Mouse (Mus musculus) small intestine, adult 2 months (tissue): ENCODE results near the gene P2rx5. TPM values are rescaled to one million over a fixed set of nuclear protein-coding genes. Genes with fewer than 3 reads are reported as not detected.

Experiments
- H3K27ac ChIP-seq: fragments of 200-500 bp; 2 replicates; pipeline ENCODE4 v1.5.1; 2012; ENCODE audit warnings: low read depth, low read length, control low read depth, inconsistent platforms; ENCODE audit not compliant: insufficient read depth
- H3K27me3 ChIP-seq: fragments of 200-500 bp; 2 replicates; pipeline ENCODE4 v1.6.1; 2012; ENCODE audit warnings: mild to moderate bottlenecking, moderate library complexity, low read length, inconsistent platforms; ENCODE audit not compliant: control insufficient read depth, insufficient read depth
- H3K36me3 ChIP-seq: fragments of 200-500 bp; 2 replicates; pipeline ENCODE4 v1.6.1; 2012; ENCODE audit warnings: mild to moderate bottlenecking, low read length, control low read depth, inconsistent platforms; ENCODE audit not compliant: control insufficient read depth, insufficient read depth
- H3K4me1 ChIP-seq: fragments of 200-500 bp; 2 replicates; pipeline ENCODE4 v1.6.1; 2012; ENCODE audit warnings: low read length, inconsistent platforms, mixed read lengths; ENCODE audit not compliant: control insufficient read depth, insufficient read depth, insufficient read length
- H3K4me3 ChIP-seq: fragments of 200-500 bp; 2 replicates; pipeline ENCODE4 v1.5.1; 2012; ENCODE audit warnings: low read depth, mild to moderate bottlenecking, control low read depth, inconsistent platforms, low read length, moderate library complexity
- CTCF ChIP-seq: fragments of 200-500 bp; IDR thresholded peaks from 2 replicates; pipeline ENCODE4 v1.5.1; 2012; ENCODE audit warnings: low read depth, mild to moderate bottlenecking, control low read depth, inconsistent platforms, low read length, moderate library complexity, mixed read lengths; ENCODE audit not compliant: insufficient replicate concordance, insufficient read length; ENCODE audit errors: extremely low read depth
- POLR2A ChIP-seq: fragments of 200-500 bp; IDR thresholded peaks from 2 replicates; pipeline ENCODE4 v1.6.1; 2012; ENCODE audit warnings: low read depth, mild to moderate bottlenecking, control low read depth, inconsistent platforms, low read length, moderate library complexity
- WGBS: fragments of 180-500 bp; shearing (Covaris S2); methylation state at CpG from one replicate; pipeline ENCODE4 v1.1.7; 2018; 5-methylcytosine and 5-hydroxymethylcytosine counted together
- polyA plus RNA-seq: library from polyadenylated mRNA; depleted of rRNA; stranded (reverse); fragments of >200 nt; gene quantifications from 2 replicates; pipeline ENCODE4 v1.2.3, GENCODE M21; 2012

Gene P2rx5
- polyA plus RNA-seq, 1 experiment: 0.15 TPM

- Histone ChIP-seq H3K4me3 (no peak overlapping the region), H3K4me1 (no peaks in the 10 kb centered on the region; the same call in 1 of the 2 replicates), H3K27ac (no peak overlapping the region), H3K36me3 (peaks cover 48% of the 10 kb centered on the region), H3K27me3 (no peaks in the 10 kb centered on the region)
- WGBS: 88% methylated on average over 6 of the region's 6 CpGs
- TF ChIP-seq CTCF (no peak), POLR2A (no peak)
Observed at GRCm38 (mm10) chr11:73187231-73187630, 27.0 kb downstream of the P2rx5 start.

GRCm38 (mm10) chr11:73193047-73193446, 32.8 kb downstream of the P2rx5 start:
- Histone ChIP-seq H3K36me3 (peaks cover 26% of the 10 kb centered on the region), H3K4me1 (no peaks in the 10 kb centered on the region), H3K4me3 (no peak overlapping the region), H3K27ac (no peak overlapping the region), H3K27me3 (no peaks in the 10 kb centered on the region)
- TF ChIP-seq POLR2A: no peak
- no peak for TF ChIP-seq CTCF
- 72% methylated on average over 6 of the region's 6 CpGs for WGBS

- TF ChIP-seq POLR2A (no peak), CTCF (no peak)
- Histone ChIP-seq H3K36me3 (peaks cover 21% of the 10 kb centered on the region), H3K27ac (no peak overlapping the region), H3K4me1 (no peaks in the 10 kb centered on the region), H3K4me3 (no peak overlapping the region), H3K27me3 (no peaks in the 10 kb centered on the region)
- WGBS: 65% methylated on average over 2 of the region's 2 CpGs
Observed at GRCm38 (mm10) chr11:73194444-73194843, 34.2 kb downstream of the P2rx5 start.

DNA sequence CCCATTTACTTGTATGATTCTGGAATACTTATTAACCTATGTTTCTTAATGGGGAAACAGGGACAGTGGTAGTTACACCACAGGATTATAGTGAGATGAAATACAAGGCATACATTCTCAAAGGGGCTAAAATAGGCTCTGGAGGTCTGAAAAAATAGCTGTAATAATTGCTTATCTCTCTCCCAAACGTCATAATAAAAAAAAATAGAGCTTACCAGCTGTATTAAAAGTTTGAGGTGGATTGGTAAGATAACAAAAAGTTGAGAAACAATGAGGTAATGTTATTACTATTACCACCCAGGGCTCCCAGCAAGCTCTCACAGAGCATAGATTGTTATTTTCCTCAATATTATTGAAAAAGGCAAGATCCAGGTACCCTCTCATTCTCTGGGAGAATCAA, 38.0 kb downstream of the P2rx5 start:
- Histone ChIP-seq H3K36me3 (0 out of 2 replicates have a peak, but pooled peaks cover 3% of the 10 kb centered on the region), H3K27ac (no peak overlapping the region), H3K4me1 (peaks cover 4% of the 10 kb centered on the region; the same call in 1 of the 2 replicates), H3K4me3 (peak overlapping the region; percentile 85; the same call in 1 of the 2 replicates), H3K27me3 (no peaks in the 10 kb centered on the region)
- no peak for TF ChIP-seq POLR2A
- TF ChIP-seq CTCF: no peak
- WGBS: 0% methylated on average over 1 of the region's 1 CpGs

DNA sequence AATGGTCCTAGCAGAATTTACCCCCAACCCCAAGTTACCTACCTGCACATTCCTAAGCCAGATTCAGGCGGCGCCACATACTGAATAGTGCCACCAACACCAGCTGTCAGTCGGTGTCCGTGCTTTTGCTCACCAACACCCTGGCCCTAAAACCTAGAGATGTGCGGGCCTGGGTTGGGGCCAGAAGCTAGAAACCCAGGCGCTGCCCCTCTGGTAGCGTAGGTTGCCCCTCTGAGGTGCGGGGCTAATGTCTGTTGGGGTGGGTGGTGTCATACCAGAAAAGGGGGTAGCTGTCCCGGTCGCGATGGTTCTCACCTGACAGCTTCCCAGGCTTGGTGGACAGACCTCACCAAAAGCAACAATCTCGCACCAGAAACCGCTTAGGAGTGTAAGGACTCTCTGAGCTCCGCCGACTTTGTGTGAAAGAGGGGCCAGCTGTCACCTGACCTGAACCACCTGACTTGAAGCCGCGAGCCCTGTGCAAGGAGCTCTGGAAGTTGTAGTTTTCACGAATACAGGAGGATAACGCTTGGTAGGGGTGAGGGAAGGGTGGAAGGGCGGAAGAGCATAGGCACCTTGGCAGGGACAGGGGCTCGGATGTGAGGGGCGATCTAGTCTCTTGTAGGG, 38.5 kb downstream of the P2rx5 start, which contains the start of gene Ctns:
TSS of gene Ctns (minus strand) at position 440 of the 627 bp plus-strand sequence.
- H3K27ac ChIP-seq: peak within 1 kb of the TSS; percentile 92
- TF ChIP-seq CTCF (no peak), POLR2A (peak; percentile 51)
- H3K4me3 ChIP-seq: peak within 1 kb of the TSS; percentile 85
- peaks cover 4% of the 10 kb centered on the region; the same call in 1 of the 2 replicates for H3K4me1 ChIP-seq
- H3K36me3 ChIP-seq: 0 out of 2 replicates have a peak, but pooled peaks cover 3% of the 10 kb centered on the region
- no peaks in the 10 kb centered on the region for H3K27me3 ChIP-seq
- whole genome bisulfite sequencing: under 1% methylated on average over 22 of the region's 22 CpGs

DNA sequence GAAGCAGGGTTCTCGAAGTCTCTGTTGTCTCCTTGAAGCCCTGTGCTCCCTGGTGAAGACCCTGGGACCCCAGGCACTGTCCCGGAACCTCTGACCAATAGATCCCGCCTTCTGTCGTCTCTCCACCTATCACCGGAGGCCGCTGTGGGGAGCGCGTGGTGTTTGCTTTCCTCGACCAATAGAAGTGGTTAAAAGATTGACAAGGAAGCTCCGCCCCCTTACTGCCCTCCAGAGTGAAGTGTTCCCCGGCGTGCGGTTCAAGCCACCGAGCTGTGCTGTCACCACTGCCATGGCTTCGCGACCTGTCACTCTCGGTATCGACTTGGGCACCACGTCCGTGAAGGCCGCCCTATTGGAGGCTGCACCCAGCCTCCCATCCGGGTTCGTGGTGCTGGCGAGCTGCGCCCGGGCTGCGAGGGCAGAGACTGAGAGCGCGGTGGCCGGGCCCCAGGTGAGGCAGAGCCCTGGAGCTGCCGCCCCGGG, 39.0 kb downstream of the P2rx5 start, which contains the start of gene Shpk:
TSS of gene Shpk (plus strand) at position 231 of the 483 bp plus-strand sequence.
- Histone ChIP-seq H3K4me3 (peak within 1 kb of the TSS; percentile 85), H3K4me1 (peaks cover 4% of the 10 kb centered on the region; the same call in 1 of the 2 replicates), H3K27me3 (no peaks in the 10 kb centered on the region), H3K36me3 (0 out of 2 replicates have a peak, but pooled peaks cover 3% of the 10 kb centered on the region), H3K27ac (peak within 1 kb of the TSS; percentile 92)
- TF ChIP-seq POLR2A (peak; percentile 62), CTCF (no peak)
- WGBS: under 1% methylated on average over 32 of the region's 32 CpGs

GRCm38 (mm10) chr11:73199879-73200278, 39.7 kb downstream of the P2rx5 start:
- 1% methylated on average over 12 of the region's 12 CpGs for WGBS
- no peaks in the 10 kb centered on the region for H3K27me3 ChIP-seq
- peak overlapping the region; percentile 85 for H3K4me3 ChIP-seq
- H3K36me3 ChIP-seq: 0 out of 2 replicates have a peak, but pooled peaks cover 3% of the 10 kb centered on the region
- H3K4me1 ChIP-seq: peaks cover 4% of the 10 kb centered on the region; the same call in 1 of the 2 replicates
- TF ChIP-seq POLR2A: peak; percentile 34; the same call in 1 of the 2 replicates
- no peak for TF ChIP-seq CTCF
- peak overlapping the region; percentile 92 for H3K27ac ChIP-seq

DNA sequence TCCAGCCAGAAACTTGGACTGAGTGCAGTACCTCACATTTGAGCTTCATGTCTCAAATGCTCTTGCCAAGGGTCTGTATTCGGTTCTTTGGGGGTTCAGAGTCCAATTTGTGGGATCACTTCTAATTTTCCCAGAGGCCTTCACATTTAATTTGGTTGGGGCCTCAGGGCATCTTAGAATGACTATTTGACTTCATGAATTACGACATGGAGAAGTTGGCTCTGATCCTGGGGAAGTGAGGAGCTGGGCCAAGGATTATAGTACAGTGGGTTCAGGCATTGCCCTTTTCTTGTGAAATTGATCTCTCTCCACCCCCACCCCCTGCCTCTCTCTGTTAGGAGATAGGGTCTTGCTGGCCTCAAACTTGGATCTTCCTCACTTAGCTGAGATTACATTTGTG, 40.8 kb downstream of the P2rx5 start:
- 28% methylated on average over 2 of the region's 2 CpGs for WGBS
- no peaks in the 10 kb centered on the region for H3K27me3 ChIP-seq
- H3K27ac ChIP-seq: no peak overlapping the region
- no peak overlapping the region for H3K4me3 ChIP-seq
- H3K36me3 ChIP-seq: 0 out of 2 replicates have a peak, but pooled peaks cover 1% of the 10 kb centered on the region
- H3K4me1 ChIP-seq: peaks cover 4% of the 10 kb centered on the region; the same call in 1 of the 2 replicates
- TF ChIP-seq POLR2A (no peak), CTCF (no peak)
